Mouse (Mus musculus): Measurements from ENCODE around the gene Bcat2.

- TF ChIP-seq CTCF (IDR thresholded peaks at IDR 0.05; ENCODE audit: low read depth, low read length) (no peak), POLR2A (IDR thresholded peaks at IDR 0.05; ENCODE audit: borderline replicate concordance, low read depth, low read length) (no peak)
These were observed 16.4 kb upstream of the Bcat2 start for GRCm38 (mm10) chr7:45553519-45553918.

All from bone marrow macrophage, adult 2 months (primary cell).